Mouse (Mus musculus): ENCODE measurements around the gene Xpo6.

Gene Xpo6

DNA sequence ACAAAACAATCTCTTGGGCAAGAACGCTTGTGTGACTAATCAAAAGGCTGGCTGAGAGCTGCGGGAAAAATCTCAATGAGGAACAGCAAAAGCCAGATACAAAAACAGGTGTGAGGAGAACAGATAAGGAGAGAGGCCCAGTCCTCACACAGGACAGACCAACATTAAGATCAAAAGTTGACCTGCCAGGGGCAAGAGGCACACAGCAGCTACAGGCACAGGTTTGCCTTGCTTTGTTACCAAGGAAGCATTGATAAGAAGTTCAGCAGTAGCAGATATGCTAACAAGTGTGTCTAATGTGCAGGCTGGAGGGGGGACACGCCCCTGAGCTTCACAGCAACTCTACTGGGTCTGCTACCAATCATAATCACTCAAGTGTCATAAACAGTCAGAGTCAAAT is 73.8 kb downstream of the Xpo6 start:
- DNase-seq (ENCODE audit: low spot score) = no peak

DNA sequence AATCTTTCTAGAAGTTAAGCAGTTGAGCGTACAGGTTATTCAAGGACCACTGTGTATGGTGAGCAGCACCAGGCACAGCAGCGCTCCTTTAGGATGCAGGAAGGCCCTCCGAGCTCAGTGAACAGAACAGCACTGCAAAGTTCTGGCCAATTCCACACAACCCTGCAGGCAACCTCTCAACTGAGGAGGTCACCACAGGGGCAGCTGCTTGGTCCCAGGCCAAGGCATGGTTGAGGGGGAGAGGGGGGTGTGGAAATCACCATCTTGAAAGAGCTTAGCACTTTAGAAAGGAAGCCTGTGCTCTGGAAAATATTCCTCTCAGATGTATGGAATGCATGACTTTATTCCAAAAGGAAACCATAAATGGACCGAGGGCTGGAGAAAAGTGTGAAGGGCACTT is 78.8 kb downstream of the Xpo6 start:
- no peak for DNase-seq (ENCODE audit: low spot score)

DNA sequence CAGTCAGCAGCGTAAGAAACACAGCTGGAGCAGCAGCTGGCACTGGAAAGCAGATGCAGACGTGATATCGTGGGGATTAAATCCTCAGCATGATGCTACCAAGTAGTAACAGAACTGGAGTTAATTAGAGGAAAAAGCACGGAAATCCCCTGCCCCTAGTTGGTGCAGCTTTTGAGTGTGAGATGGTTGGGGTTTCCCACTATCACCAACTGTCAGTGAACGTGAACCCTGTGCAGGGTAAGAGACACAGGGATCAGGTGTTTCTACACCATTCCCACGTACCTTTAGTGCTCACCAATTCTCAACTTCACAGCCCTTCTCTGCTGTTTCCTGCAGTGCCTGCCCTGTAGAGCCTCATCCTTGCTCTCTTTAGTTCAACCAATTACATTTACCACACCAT is 80.5 kb downstream of the Xpo6 start:
- DNase-seq (ENCODE audit: low spot score) = no peak

DNA sequence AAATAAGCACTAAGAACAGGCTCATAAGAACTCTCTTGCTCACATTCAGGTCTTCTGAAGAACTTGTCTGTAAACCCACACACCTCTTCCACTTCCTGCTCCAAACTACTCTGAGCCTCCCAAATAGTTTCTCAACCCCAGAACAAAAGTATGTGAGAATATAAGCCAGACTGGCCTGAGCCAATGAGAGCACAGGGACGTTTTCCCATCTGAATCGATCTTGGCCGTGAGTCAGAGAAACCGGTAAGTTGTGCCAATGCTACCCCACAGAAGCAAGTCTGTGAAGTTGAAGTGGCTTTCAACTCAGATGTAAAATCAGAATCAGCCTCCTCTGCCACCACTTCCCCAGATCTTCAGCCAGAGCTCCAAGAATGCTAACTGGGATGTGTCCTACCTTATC is 87.0 kb downstream of the Xpo6 start:
- DNase-seq (ENCODE audit: low spot score) = no peak

DNA sequence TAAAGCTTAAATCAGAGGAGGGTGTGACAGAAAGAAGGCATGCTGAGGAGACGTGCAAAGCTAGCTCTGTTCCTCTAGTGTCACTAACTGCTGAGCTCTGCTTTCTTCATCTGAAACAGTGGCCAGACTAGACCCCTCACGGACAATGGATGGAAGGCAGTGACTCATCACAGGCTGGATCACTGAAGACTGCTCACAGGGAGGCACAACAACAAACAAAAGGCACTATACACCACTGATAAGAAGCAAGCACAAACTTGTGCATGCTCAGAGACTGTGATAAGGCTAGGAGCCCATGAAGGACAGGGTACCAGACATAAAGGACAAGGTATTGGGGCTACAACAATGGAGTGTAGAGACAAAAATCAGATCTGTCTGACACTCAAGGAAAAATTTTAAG is 89.1 kb downstream of the Xpo6 start:
- DNase-seq (ENCODE audit: low spot score) = no peak

DNA sequence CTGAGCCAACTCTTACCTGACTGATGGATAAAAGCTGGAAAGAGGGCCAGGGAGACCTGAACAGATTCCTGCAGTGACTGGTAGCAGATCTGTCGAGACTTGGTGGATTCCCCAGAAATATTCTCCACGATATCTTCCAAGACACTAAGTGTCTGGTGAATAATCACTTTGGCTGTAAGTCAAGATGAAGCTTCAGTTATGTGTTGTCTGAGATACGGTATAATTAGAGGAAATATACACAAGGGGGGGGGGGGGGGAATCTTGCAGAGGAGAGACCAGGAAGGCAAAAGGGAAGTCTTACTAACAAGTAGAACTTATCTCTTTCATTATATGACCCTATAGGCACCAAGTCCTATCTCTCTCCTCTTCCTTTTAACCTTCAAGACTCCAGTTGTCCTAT is 90.4 kb downstream of the Xpo6 start:
- DNase-seq (ENCODE audit: low spot score) = no peak

DNA sequence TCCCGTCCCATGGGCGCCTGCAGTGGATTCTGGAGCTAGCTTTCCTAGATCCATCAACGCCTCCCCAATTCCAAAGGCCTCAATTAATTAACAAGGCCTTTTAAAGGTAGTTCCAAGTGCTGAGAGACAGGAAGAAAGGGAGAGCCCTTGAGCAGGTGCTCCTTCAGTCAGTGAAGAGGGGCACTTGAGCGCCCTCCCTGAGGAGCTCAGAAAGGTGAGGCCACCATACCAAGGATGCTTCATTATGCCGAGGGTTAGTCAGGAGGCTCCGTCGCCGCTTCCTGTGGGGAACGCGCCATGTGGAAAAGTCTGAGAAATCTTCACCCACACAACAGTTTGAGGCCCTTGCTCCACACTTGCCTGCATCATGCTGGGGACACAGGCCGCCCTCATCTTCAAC is 99.9 kb downstream of the Xpo6 start:
- DNase-seq (ENCODE audit: low spot score) = no peak

DNA sequence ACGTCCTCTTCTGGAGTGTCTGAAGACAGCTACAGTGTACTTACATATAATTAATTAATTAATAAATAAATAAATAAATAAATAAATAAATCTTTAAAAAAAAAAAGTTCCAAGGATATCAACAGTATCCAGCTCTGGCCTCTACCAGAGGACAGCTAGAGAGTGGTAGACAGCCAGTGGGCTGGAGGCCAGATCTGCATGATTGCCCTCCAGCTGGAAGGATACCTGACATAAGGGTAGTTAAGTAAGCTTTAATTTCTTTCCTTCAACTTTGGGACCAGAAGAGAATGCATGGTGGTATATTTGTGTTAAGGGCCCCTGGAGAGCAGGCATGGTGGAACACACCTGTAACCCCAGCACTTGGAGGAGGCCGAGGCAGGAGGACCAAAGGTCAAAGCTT is 100.5 kb downstream of the Xpo6 start:
- DNase-seq (ENCODE audit: low spot score) = no peak

DNA sequence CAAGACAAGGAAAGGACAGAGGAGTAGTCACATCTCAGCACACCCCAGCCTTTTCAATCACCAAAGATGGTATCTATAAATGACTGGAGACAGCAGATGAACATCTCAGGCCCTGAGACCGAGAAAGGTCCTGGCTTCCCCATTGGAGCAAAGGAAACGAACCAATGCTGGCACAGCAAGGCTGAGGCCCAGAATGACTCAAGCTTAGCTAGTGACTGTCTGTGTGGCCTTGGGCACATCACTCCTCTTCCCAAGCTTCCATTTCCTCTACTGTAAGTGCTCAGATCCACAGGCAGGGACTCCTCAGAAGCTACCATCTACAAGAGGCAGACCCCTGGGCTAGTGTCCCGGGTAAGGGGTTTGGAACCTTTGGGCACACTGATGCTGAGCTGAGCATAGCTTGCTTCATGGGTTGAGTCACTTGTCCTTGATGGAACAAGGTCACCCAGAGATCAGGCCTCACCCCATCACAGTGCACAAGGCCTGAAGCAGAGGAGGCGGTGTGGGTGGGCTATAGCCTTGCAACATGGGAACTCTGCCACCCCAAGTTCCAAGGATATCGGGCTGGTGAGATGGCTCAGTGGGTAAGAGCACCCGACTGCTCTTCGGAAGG is 101.0 kb downstream of the Xpo6 start:
- peak; percentile 71 for DNase-seq (ENCODE audit: low spot score)

DNA sequence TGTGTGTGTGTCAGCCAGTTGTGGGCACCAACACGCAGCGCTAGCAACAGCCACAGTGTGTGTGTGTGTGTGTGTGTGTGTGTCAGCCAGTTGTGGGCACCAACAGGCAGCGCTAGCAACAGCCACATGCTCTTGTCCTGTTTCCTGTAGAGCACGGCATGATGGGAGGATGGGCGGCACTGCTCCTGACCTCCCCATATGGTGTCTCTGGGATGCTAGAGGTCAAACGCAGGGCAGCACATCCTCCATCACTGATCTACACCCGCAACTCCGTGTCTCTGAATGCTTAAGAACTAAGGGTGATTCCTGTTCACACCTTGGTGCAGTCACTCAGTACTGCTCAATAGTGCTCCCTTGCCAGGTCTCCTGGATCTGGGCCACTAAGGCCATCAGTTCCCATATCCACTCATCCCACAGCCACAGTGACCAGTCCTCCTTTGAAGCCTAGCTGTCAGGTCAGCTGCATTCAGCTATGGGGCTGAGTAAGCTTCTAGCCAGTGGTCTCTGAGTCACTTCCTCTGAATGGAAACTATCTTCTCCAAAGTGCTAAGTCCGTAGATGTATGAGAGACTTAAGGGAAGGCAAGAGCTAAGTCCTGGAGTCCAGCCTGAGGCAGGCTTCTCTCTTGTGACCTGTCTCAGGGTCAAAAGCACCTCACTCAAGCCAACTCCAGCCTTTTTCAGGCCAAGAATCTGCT is 102.9 kb downstream of the Xpo6 start:
- no peak for DNase-seq (ENCODE audit: low spot score)

DNA sequence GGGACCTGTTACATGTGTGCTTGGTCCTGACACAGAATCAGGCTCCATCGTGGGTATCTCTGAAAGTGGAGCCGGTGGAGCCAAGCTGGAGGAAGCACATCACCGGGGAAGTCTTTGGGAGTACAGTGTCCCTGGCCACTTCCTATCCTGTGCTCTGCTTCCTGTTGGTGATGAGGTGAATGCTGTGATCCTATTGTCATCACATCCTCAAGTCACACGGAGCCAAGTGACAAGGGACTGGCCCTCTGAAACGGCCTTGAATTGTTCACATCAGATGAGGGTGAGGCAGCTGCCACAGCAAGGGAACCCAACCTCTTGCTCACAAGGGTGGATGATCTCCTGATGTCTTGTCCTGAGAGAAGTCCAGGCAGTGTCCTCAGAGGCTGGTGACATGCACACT is 103.7 kb downstream of the Xpo6 start:
- DNase-seq (ENCODE audit: low spot score) = no peak

DNA sequence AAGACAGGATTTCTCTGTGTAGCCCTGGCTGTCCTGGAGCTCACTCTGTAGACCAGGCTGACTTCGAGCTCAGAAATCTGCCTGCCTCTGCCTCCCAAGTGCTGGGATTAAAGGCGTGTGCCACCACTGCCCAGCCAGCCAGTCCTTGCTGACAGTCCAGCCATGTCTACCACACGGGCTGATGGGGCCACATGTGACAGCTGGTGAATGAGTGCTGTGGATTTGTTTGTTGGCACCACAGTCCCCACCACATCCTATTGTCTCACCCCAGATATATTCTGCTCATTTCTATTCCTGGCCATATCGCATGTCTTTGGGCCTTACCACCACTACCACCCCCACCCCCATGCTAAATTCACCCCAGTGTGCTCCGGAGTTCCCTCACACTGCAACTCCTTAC is 105.6 kb downstream of the Xpo6 start:
- DNase-seq (ENCODE audit: low spot score) = no peak

DNA sequence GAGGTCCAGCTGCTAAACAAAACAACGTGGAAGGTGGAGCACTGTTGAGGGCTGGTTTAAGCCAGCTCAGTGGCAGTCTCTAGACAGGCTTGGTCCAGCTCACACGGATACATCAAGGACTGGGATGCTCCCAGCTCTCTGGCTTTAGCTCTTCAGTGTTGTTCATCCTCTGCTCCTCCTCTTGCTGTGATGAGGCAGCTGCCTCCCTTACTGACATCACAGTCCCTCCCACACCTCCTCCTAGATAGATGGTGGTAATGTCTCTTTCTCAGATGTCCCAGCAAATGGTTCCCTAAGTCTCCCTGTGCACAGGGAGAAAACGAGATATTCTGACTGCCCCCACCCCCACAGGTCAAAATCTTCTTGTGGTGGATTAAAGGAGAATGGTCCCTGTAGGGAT is 107.1 kb downstream of the Xpo6 start:
- no peak for DNase-seq (ENCODE audit: low spot score)

DNA sequence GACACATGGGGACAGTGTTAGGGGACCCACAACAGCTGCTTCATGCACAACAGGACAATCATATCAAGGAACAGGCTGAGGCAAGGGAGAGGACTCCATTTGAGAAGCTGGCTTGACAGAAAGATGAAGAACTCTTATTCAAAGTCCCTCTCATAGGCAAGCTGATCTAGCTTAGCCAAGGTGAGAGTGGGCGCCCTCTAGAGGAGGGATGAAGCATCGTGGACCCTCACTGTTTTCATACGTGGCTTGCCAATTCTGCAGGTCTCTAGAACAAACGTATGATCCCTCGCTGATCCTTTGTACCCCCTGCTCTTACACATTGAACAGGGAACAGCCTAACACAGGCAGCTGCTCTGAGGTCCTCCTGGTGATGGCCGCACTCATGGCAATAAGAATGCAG is 110.5 kb downstream of the Xpo6 start:
- DNase-seq (ENCODE audit: low spot score) = no peak

DNA sequence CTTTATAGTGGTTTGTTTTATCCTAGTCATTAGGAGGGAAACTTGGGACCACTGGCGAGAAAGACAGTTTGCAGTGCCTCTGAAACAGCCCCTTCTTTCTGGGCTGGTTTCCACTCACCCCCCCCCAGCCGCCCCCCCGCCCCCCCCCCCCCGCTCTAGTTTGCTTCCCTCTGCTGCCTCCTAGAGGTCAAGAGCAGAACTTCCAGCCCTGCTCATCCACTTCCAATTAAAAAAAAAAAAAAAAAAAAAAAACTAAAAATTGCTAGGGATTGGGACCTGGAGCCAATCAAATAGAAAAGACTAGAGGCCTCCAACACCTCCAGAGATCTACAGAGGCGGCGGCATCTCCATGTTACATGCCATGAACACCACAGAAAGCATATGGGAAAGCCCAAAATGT is 112.1 kb downstream of the Xpo6 start:
- DNase-seq (ENCODE audit: low spot score) = no peak

DNA sequence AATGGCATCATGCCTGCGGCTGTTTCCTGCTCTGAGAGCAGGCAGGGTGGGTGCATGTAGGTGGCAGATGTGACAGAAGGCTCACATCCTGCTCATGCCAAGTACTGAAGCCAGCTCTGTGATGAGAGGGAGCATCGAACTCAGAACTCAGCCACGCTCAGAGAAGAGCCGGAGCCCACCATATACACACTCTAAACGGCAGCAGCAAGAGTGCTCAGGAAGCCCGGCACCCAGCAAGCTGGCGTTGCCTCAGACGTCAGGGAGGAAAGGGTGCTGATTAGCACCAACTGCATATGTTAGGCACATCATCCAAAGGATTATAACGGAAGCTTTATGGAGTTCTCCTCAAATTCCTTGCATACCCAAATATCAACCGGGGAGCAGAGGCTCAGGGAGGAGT is 112.7 kb downstream of the Xpo6 start:
- DNase-seq (ENCODE audit: low spot score) = no peak

DNA sequence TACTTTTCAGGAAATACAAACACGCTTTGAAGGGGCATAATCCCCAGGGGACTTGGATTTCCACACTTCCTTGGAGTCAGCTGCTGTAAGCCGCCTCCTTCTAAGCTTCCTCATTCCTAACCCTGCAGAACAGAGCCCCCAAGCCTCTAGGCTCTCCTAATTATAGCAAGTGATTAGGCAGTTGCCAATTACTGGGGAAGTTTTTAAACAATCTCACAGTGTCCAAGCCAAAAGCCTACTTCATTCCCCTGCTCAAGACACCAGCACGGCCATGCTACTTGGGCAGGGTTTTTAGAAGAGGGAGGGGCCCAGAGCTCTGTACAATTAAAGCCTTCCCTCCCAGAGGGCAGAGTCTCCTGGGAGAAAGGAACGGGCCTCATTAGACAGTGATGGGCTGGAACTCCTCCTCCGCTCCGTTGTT is 114.0 kb downstream of the Xpo6 start:
- DNase-seq (ENCODE audit: low spot score) = no peak

DNA sequence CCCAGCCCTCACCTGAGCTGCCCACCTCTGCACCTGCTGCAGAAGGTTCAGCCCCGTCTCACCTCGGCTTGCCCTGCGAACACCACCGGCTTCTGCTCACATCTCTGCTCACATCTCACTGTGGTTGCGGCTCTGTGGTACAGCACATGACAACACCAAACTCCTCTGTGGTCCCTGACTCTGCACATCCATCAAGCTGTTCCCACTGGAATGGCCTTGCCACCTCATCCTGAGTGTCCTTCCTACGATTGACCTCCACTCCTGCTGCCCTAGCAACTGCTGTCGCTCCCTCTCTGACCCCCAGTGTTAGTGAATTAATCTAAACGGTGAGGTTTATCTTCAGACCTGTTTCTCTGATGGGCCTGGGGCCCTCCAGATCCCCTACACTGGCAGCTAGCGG is 115.1 kb downstream of the Xpo6 start:
- DNase-seq (ENCODE audit: low spot score) = no peak

DNA sequence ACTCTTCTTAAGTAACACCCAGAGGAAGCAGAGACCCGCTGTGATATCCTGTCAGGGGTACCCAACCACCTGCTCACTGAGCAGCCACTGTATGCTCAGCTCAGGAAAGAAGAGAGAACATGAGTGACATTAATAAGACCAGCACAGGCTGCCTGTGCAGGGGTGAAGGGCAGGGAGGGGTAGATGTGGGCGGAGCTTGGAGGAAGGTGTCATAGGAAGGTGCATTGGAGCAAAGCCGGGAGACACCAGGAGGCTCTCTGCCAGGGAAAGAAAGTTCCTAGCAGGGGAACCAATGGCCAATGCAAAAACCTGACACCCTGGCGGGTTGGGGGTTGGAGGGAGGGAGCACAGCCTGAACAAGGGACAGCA is 116.3 kb downstream of the Xpo6 start:
- DNase-seq (ENCODE audit: low spot score) = no peak

DNA sequence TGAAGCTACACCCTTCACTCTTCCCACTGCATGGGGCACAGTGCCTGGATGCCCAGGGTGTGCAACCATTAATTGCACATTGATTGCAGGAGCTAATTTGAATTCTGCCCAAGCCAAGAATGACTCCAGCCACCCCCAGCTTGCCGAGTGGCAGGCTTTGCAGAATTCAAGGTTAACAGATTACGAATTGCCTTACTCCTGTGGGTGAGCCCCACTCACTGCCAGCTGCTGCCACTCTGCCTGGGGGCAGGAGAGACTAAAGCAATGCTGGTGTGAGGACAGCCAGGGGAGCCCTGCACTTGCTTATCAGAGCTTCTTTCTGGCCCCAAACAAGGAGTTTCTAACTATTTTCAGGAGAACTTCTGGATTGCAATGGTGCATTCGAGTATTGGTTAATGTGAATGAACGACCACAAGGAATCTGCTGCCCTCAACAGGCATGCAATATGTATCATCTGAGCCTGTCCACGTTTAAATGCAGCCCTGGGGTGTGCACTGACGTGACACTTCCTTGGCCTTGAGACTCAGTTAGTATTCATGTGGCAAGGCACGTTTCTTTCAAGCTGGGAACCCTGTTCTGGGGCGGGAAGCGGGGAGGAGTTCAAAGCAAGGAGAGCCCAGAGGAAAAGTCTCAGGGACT is 116.8 kb downstream of the Xpo6 start:
- no peak for DNase-seq (ENCODE audit: low spot score)

DNA sequence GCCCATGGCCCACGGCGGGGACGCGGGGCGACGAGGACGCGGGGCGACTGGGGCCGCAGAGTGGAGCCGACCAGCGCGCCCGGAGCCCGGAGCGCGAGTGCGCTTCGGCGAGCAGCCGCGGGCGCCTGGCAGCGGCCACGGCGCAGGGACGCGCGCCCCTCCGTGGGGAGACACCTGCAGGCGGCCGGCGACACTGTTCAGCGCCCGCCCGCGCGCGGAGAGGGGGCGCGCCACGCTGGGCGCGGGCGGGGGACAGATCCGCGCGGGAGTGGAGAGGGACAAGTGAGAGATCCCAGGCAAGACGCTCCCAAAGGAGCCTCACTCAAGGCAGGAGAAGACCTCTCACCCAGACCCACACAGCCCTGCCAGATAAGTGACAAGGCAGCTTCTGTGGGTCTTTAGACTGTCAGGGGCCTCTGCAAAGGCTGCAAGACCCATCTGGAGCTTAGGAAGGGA is 118.0 kb downstream of the Xpo6 start, which contains the start of gene Gsg1l:
Gsg1l (minus strand) TSS at position 126 of the 456 bp plus-strand sequence.
- DNase-seq (ENCODE audit: low spot score) = no peak

DNA sequence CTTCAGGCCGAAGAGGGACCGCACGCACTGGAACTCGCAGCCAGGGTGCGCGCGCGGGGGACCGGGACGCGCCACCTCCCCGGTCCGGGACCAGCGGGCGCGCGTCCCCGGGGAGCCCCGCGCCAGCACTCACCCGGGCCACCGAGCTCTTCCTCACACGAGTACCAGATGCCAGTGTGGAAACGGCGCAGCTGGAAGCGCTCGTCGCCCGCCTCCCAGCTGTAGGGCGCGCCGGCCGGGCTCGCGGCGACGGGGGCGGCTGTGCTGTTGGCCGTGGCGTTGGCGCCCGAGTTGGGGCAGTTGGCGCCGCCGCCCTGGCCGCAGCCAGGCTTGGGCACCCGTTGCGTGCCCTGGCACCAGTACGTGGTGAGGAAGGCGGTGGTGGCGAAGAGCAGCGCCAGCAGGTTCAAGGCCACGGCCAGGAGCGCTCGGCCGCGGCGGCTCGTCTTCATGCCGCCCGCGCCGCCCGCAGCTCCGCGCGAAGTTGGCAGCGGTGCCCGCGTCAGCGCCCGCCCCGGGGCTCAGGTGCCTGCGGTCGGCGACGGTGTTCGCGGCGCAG is 118.5 kb downstream of the Xpo6 start:
- DNase-seq (ENCODE audit: low spot score) = no peak

DNA sequence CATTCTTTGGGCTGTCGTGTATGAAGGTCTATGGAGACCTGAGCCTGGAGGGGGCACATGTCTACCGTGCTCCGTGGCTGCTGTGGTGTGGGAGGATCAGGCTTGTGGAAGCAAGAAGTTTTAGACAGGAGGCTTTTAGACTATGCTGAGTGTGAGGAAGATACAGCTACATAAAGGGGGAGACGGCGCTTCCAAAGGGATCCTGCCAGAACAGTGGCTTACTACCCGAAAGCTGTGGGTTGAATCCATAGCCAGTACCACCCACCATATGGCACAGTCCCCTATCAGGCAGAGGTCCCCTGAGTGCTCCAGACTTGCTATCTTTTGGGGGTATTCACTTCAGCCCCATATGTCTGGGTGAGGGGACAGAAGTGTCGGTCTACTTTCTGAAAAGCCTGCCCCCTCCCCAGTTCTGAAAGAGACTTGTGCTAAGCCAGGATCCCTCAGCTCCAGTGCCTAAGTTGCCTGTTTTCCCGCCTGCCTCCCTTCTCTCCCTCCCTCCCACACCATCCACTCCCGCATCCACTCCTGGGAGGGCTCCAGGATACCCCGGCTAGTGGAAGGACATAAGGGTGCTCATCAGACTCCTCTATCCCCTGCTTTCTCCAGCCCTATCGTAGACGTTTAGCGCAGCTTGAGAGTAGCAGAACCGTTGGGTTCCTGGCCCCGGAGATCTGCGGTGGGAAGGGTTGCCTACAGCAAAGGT is 119.2 kb downstream of the Xpo6 start:
- DNase-seq (ENCODE audit: low spot score) = no peak

Measured in ovary, adult 18-20 months (tissue).